Mouse (Mus musculus) testis, adult 2 months (tissue): ENCODE results near the gene Mrgprh.

Experiments
- CTCF ChIP-seq: fragments of 200-500 bp; IDR thresholded peaks from 2 replicates; pipeline ENCODE4 v1.5.1; 2012; ENCODE audit warnings: low read depth, mild to moderate bottlenecking, inconsistent platforms, low read length, moderate library complexity; ENCODE audit not compliant: control insufficient read depth, insufficient read depth, insufficient replicate concordance
- POLR2A ChIP-seq: fragments of 200-500 bp; IDR thresholded peaks from 2 replicates; pipeline ENCODE4 v1.6.1; 2012; ENCODE audit warnings: low read depth, mild to moderate bottlenecking, inconsistent platforms, low read length, moderate library complexity; ENCODE audit not compliant: control insufficient read depth

- no peak for TF ChIP-seq CTCF
- no peak for TF ChIP-seq POLR2A
Measured at GRCm38 (mm10) chr17:12892033-12892432, 16.2 kb downstream of the Mrgprh start.
